Mouse (Mus musculus): ENCODE data around the gene Fam24a. TPM values are rescaled to one million over a fixed set of nuclear protein-coding genes. Genes with fewer than 3 reads are reported as not detected.

Gene Fam24a
- polyA plus RNA-seq, 1 experiment from 2014 or later, result not detected

- Histone ChIP-seq H3K4me1 (replicated peaks; ENCODE audit: control insufficient read depth, insufficient read depth, low read length) (no peaks in the 10 kb centered on the region), H3K36me3 (ENCODE audit: control insufficient read depth, insufficient read depth) (peaks cover 44% of the 10 kb centered on the region), H3K27me3 (replicated peaks; ENCODE audit: control insufficient read depth, insufficient read depth, low read length) (no peaks in the 10 kb centered on the region), H3K27ac (ENCODE audit: low read depth, low read length) (no peak overlapping the region), H3K4me3 (ENCODE audit: low read depth, low read length) (no peak overlapping the region), H3K4me2 (replicated peaks; ENCODE audit: low read depth) (no peak overlapping the region), H3K9me3 (ENCODE audit: control insufficient read depth) (no peaks in the 10 kb centered on the region), H3K9ac (ENCODE audit: low read depth, low read length) (no peak overlapping the region)
- 95% methylated on average over 13 of the region's 13 CpGs for WGBS
- no peak for ATAC-seq
- no peak for TF ChIP-seq CTCF (IDR thresholded peaks at IDR 0.05; ENCODE audit: low read depth)
These were observed 22.4 kb downstream of the Fam24a start for GRCm38 (mm10) chr7:131356105-131356504.

DNA sequence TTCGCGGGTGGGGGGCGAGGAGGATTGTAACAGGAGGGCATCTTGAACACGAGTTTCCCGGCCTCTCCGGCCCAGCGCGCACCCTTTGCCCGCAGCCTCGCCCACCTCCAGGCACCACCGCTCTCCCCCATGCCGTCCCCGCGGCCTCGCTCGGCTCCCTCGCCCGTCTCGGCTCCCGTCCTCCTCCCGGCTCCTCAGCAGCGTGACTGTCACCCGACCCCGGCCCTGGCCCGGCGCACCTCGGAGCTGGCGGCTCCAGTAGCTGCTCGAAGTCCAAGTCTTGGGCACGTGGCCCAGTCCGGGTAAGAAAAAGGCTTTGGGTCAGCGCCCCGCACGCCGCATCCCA is 28.6 kb downstream of the Fam24a start:
- Histone ChIP-seq H3K27me3 (replicated peaks; ENCODE audit: control insufficient read depth, insufficient read depth, low read length) (no peaks in the 10 kb centered on the region), H3K4me3 (ENCODE audit: low read depth, low read length) (peak overlapping the region; percentile 90), H3K9ac (ENCODE audit: low read depth, low read length) (peak overlapping the region; percentile 93), H3K9me3 (ENCODE audit: control insufficient read depth) (no peaks in the 10 kb centered on the region), H3K36me3 (ENCODE audit: control insufficient read depth, insufficient read depth) (peaks cover 8% of the 10 kb centered on the region), H3K4me2 (replicated peaks; ENCODE audit: low read depth) (peak overlapping the region; percentile 80), H3K4me1 (replicated peaks; ENCODE audit: control insufficient read depth, insufficient read depth, low read length) (no peaks in the 10 kb centered on the region), H3K27ac (ENCODE audit: low read depth, low read length) (peak overlapping the region; percentile 79)
- under 1% methylated on average over 35 of the region's 35 CpGs for WGBS
- peak; percentile 67 for ATAC-seq
- TF ChIP-seq CTCF (IDR thresholded peaks at IDR 0.05; ENCODE audit: low read depth), result no peak

DNA sequence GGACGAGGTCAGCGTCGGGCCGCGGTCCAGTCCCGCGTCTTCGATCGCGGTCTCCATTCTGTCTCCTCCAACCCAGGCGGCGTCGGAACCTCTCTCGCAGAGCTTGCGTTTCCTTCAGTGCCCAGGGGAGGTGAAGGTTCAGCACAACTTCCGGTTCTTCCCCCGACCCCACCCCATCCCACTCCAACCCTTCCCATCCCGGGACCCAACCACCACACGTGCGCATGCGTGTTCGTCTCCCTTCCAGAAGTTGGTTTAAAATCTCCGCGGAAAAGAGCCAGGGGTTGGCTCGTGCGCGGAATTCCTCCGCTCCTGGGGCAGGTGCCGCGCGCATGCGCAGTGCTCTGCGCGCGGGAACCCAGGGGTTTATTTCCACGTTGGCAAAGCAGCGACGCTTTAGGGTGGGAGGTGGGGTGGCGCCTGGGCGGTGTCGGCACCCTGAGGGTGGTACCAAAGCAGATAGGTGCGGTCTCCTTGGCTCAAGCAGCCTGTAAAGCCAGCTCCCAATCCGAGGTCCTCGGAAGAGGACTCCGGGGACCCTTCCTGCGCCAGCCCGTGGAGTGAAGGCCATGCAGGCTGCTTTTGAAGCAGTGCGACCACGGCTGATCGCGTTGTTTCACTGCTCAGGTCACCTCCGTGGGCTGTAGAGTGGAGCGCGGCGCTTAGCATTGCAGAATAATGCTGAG is 29.1 kb downstream of the Fam24a start, which contains the start of gene 2310057M21Rik:
2310057M21Rik (minus strand) TSS at position 145 of the 686 bp plus-strand sequence.
- H3K4me1 ChIP-seq (replicated peaks; ENCODE audit: control insufficient read depth, insufficient read depth, low read length), result no peaks in the 10 kb centered on the region
- peak within 1 kb of the TSS; percentile 80 for H3K4me2 ChIP-seq (replicated peaks; ENCODE audit: low read depth)
- WGBS, result under 1% methylated on average over 55 of the region's 55 CpGs

DNA sequence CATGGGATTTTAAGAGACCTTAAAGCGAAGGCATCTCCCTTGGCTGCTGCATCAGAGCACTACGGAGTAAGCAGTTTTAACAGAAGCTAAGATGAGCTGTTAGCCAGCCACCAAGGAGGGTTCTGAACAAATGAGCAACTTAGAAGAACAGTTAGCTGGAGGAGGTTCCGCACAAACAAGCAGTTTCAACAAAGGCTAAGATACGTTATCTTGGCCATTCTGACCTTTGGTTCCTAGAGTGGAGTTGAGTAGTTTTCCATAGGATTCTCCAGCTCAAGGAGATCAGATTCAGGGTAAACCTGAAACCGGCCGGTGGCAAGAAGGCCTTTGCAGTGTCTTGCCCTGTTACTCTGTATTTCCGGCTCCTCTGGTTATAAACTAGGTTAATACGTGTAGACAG is 30.5 kb downstream of the Fam24a start:
- 40% methylated on average over 8 of the region's 8 CpGs for WGBS

More for the DNA sequence above, 29.1 kb downstream of the Fam24a start, which contains the start of gene 2310057M21Rik:
- Histone ChIP-seq H3K36me3 (ENCODE audit: control insufficient read depth, insufficient read depth) (peaks cover 3% of the 10 kb centered on the region), H3K9ac (ENCODE audit: low read depth, low read length) (peak within 1 kb of the TSS; percentile 93), H3K27ac (ENCODE audit: low read depth, low read length) (peak within 1 kb of the TSS; percentile 79), H3K4me3 (ENCODE audit: low read depth, low read length) (peak within 1 kb of the TSS; percentile 90), H3K9me3 (ENCODE audit: control insufficient read depth) (no peaks in the 10 kb centered on the region), H3K27me3 (replicated peaks; ENCODE audit: control insufficient read depth, insufficient read depth, low read length) (no peaks in the 10 kb centered on the region)
- peak; percentile 95 for ATAC-seq
- TF ChIP-seq CTCF (IDR thresholded peaks at IDR 0.05; ENCODE audit: low read depth), result no peak

DNA sequence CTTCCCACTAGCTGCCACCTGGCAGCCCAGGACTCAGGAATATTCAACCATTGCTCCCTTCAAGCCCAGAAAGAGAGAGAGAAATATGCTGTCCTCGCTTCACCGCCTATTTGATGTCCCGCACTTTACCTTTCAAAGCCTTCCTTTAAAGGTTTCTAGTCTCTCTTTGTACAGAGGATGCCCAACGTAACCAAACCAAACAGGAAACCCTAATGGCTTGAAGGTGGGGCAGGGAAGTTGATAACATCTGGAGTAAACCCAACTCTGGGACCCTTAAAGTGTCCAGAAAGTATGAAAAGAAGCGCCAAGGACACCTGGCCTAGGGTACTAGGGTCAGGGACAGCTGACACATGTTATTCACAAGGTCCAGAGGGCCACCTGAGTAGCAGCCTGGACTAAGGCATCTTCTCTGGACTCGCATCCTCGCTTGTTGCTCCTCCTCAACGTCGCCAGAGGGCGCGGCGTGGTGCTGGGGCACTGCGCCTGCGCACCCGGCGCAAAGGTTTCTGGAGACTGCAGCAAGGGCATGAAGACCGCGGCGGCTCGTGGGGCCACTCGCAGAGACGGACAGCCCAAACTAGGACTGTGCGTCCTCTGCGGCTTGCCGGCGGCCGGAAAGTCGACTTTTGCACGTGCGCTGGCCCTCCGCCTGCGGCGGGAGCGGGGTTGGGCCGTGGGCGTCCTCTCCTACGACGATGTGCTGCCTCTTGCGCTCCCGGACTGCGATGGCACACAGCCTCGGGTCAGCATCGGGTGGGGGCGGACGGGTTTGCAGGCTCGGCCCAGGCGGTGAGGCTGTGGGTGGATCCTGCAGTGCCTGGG is 37.2 kb downstream of the Fam24a start, which contains the start of gene Pstk:
Pstk (plus strand) TSS at position 494 of the 822 bp plus-strand sequence.
- peak within 1 kb of the TSS; percentile 92 for H3K4me2 ChIP-seq (replicated peaks; ENCODE audit: low read depth)
- no peaks in the 10 kb centered on the region for H3K27me3 ChIP-seq (replicated peaks; ENCODE audit: control insufficient read depth, insufficient read depth, low read length)
- WGBS, result 4% methylated on average over 47 of the region's 47 CpGs
- peak within 1 kb of the TSS; percentile 87; the same call in 1 of the 2 replicates for H3K27ac ChIP-seq (ENCODE audit: low read depth, low read length)
- H3K9me3 ChIP-seq (ENCODE audit: control insufficient read depth), result no peaks in the 10 kb centered on the region
- peak; percentile 96 for TF ChIP-seq CTCF (IDR thresholded peaks at IDR 0.05; ENCODE audit: low read depth)
- peak within 1 kb of the TSS; percentile 76 for H3K9ac ChIP-seq (ENCODE audit: low read depth, low read length)
- H3K4me3 ChIP-seq (ENCODE audit: low read depth, low read length), result peak within 1 kb of the TSS; percentile 67
- no peaks in the 10 kb centered on the region for H3K4me1 ChIP-seq (replicated peaks; ENCODE audit: control insufficient read depth, insufficient read depth, low read length)
- ATAC-seq, result peak; percentile 89
- no peaks in the 10 kb centered on the region for H3K36me3 ChIP-seq (ENCODE audit: control insufficient read depth, insufficient read depth)

More for the DNA sequence above, 30.5 kb downstream of the Fam24a start:
- Histone ChIP-seq H3K9ac (ENCODE audit: low read depth, low read length) (no peak overlapping the region), H3K4me2 (replicated peaks; ENCODE audit: low read depth) (peak overlapping the region; percentile 27; the same call in 1 of the 2 replicates), H3K4me3 (ENCODE audit: low read depth, low read length) (no peak overlapping the region), H3K27me3 (replicated peaks; ENCODE audit: control insufficient read depth, insufficient read depth, low read length) (no peaks in the 10 kb centered on the region), H3K9me3 (ENCODE audit: control insufficient read depth) (no peaks in the 10 kb centered on the region), H3K27ac (ENCODE audit: low read depth, low read length) (peak overlapping the region; percentile 3; the same call in 1 of the 2 replicates), H3K36me3 (ENCODE audit: control insufficient read depth, insufficient read depth) (no peaks in the 10 kb centered on the region), H3K4me1 (replicated peaks; ENCODE audit: control insufficient read depth, insufficient read depth, low read length) (no peaks in the 10 kb centered on the region)
- ATAC-seq, result 0 out of 2 replicates have a peak, but pooled peaks have one; percentile 7
- no peak for TF ChIP-seq CTCF (IDR thresholded peaks at IDR 0.05; ENCODE audit: low read depth)

DNA sequence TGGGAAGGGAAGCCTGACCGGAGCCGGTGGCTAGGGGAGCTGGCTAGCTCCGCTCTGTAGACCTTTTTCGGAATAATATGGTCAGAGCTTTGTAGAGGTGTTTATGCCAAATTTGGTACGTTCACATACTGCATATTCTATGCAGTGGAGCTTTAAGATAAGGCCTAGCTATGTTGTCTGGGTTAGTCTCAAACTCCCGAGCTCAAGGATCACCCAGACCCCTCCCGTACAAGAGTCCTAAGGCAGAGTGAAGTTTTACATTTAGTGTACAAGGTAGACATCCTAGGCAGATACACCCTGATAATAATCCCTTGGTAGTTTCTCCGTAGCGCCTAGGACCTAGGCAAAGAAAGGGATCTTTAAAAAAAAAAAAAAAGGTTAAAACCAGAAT is 37.8 kb downstream of the Fam24a start:
- H3K27ac ChIP-seq (ENCODE audit: low read depth, low read length), result peak overlapping the region; percentile 87; the same call in 1 of the 2 replicates
- TF ChIP-seq CTCF (IDR thresholded peaks at IDR 0.05; ENCODE audit: low read depth), result no peak
- peak overlapping the region; percentile 76 for H3K9ac ChIP-seq (ENCODE audit: low read depth, low read length)
- no peaks in the 10 kb centered on the region for H3K4me1 ChIP-seq (replicated peaks; ENCODE audit: control insufficient read depth, insufficient read depth, low read length)
- 3% methylated on average over 9 of the region's 9 CpGs for WGBS
- H3K4me3 ChIP-seq (ENCODE audit: low read depth, low read length), result peak overlapping the region; percentile 67
- no peaks in the 10 kb centered on the region for H3K36me3 ChIP-seq (ENCODE audit: control insufficient read depth, insufficient read depth)
- H3K27me3 ChIP-seq (replicated peaks; ENCODE audit: control insufficient read depth, insufficient read depth, low read length), result no peaks in the 10 kb centered on the region
- H3K9me3 ChIP-seq (ENCODE audit: control insufficient read depth), result no peaks in the 10 kb centered on the region
- H3K4me2 ChIP-seq (replicated peaks; ENCODE audit: low read depth), result peak overlapping the region; percentile 92
- no peak; the same call in 1 of the 2 replicates for ATAC-seq

Measured in intestine, postnatal 0 days (tissue).